Mouse (Mus musculus) cerebellum, adult 2 months (tissue): ENCODE measurements at regions not wholly inside any gene's neighbourhood (a gene's known extent, or its start where the extent isn't known, plus 50 kb on each side); places are given as distances from the start of the nearest gene placed in this dataset.

Experiments
- CTCF ChIP-seq: fragments of 200-500 bp; IDR thresholded peaks from 2 replicates; pipeline ENCODE4 v1.5.1; 2011; ENCODE audit warnings: low read depth, mild to moderate bottlenecking, control low read depth, low read length, moderate library complexity, borderline replicate concordance; ENCODE audit not compliant: insufficient read depth
- POLR2A ChIP-seq: fragments of 200-500 bp; IDR thresholded peaks from 2 replicates; pipeline ENCODE4 v1.6.1; 2011; ENCODE audit warnings: low read length, control low read depth, borderline replicate concordance; ENCODE audit not compliant: insufficient read depth

GRCm38 (mm10) chr12:107572586-107572985, 84.2 kb downstream of the 3110018I06Rik start:
- no peak for TF ChIP-seq CTCF
- TF ChIP-seq POLR2A, result no peak
